Mouse (Mus musculus): ENCODE results near the gene Lmtk2.

The Lmtk2 gene

GRCm38 (mm10) chr5:144215992-144216391 is 115.8 kb downstream of the Lmtk2 start:
- DNase-seq (ENCODE audit: low read depth, low spot score): no peak

DNA sequence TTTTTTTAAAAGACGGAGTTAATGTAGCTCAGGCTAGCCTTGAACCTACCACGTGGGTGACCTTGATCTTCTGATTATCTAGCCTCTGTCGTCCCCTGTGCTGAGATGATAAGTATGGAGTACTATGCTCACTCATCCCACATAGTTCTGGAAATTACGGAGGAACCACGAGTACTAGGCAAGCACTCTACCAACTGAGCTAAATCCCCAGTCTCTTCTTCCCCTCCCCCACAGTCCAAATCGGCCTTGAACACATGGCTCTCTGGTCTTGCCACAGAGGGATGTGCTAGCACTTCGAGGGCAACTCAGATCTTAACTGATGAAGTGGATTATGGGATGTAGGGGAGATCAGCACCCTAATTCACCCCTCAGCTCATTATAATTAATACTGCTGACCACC is 117.8 kb downstream of the Lmtk2 start:
- no peak for DNase-seq (ENCODE audit: low read depth, low spot score)

GRCm38 (mm10) chr5:144219306-144219705 is 119.1 kb downstream of the Lmtk2 start:
- DNase-seq (ENCODE audit: low read depth, low spot score): peak; percentile 76

DNA sequence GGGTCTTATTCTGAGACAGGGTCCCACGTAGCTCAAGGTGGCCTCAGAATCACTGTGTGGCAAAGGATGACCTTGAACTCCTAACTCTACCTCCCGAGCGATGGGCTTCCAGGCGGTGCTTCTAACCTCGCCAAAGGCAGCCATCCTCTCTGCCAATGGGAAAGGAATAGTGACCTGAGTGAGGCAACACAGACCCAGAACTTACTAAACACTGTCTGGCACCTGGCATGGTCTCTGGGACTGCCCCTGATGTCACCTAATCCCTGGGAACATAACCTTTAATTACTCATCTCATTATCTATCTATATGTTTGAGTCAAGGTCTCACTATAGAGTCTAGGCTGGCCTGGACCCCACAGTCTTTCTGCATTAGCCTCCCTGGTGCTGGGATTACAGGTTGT is 119.7 kb downstream of the Lmtk2 start:
- DNase-seq (ENCODE audit: low read depth, low spot score): no peak

- DNase-seq (ENCODE audit: low read depth, low spot score): no peak
These were observed 121.1 kb downstream of the Lmtk2 start for GRCm38 (mm10) chr5:144221305-144221704.

GRCm38 (mm10) chr5:144222811-144223502 is 122.7 kb downstream of the Lmtk2 start:
- no peak for DNase-seq (ENCODE audit: low read depth, low spot score)

GRCm38 (mm10) chr5:144223503-144223862 is 123.2 kb downstream of the Lmtk2 start, which contains the start of gene Tecpr1:
Gene Tecpr1, minus strand, starts transcription at chr5:144223615.
- DNase-seq (ENCODE audit: low read depth, low spot score): peak; percentile 96

- no peak for DNase-seq (ENCODE audit: low read depth, low spot score)
These were observed 123.9 kb downstream of the Lmtk2 start for GRCm38 (mm10) chr5:144223899-144224816.

GRCm38 (mm10) chr5:144226220-144226619 is 126.0 kb downstream of the Lmtk2 start:
- DNase-seq (ENCODE audit: low read depth, low spot score): peak; percentile 60

DNA sequence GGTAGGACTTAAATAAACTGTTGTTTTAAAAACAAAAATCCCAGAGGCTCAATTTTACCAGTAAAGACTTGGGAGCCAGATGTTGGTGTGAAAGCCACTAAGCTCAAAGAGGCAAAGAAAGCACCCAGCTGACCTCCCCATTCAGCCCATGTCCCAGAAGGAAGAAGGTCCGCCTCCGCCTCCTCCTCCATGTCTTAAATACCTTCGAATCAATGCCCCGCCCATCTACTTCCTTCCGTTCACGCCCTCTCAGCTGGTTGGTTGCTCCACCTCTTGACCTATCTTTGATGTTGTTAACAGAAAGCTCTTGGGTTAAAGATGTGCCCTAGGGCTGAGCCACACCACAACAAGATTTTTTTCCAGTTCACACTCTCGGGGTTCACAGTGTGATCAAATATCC is 130.0 kb downstream of the Lmtk2 start:
- peak; percentile 43 for DNase-seq (ENCODE audit: low read depth, low spot score)

DNA sequence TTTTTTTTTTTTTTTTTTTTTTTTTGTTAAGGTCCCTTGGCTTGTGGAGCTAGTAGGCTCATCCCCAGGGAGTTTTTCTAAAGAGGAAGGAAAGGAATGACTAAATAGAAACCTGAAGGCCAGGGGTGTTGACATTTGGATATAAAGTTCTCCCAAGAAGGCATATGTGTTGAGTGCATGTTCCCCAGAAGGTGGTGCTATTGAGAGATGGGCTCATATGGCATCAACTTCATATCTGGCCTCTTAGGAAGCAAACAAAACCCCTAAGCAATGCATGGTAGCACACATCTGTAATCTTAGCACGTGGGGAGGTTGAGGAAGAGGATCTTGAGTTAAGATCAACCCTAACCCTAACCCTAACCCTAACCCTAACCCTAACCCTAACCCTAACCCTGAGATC is 131.2 kb downstream of the Lmtk2 start:
- DNase-seq (ENCODE audit: low read depth, low spot score): peak; percentile 42

GRCm38 (mm10) chr5:144232531-144232930 is 132.3 kb downstream of the Lmtk2 start:
- DNase-seq (ENCODE audit: low read depth, low spot score): no peak

GRCm38 (mm10) chr5:144234222-144234621 is 134.0 kb downstream of the Lmtk2 start:
- no peak for DNase-seq (ENCODE audit: low read depth, low spot score)

- DNase-seq (ENCODE audit: low read depth, low spot score): no peak
These were observed 134.5 kb downstream of the Lmtk2 start for GRCm38 (mm10) chr5:144234714-144235113.
